ENCODE assay signal across 9 mouse cellular contexts in the genomic region with DNA sequence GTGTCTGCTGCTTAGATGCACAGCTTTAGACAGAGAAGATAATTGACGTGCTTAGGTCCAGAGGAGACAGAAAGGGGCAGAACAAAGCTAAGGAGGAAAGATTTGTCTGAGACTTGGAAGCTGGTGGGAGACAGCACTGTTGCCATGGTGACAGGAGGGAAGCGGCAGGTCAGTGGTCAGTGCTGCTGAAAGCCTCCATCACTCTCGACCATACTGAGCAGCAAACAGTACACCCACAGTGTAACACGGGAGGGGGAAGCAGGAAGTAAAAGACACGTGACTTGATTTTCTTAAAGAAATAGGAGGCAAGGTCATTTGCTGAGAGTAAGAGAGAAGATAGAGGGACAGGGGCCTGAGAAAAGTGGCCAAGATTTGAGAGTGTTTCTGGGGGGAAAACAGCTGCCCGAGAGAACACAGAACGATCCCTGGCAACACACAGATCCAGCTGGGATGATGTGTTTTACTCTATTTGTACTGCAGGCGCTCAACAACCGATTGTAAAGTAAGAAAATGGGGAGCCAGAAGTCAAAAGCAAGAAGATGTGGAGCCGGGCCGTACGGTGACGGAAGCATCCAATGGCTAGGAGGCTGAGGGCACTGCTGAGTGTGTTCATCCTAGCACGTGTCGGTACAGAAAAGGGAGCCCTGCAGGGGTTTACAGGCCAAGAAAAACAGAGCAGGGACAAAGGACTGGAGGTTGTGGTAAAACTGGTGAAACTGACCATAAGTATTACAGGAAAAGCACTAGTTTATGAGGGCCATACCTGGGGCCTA.
DNase-seq lines count a peak whose midpoint lies in the region; ATAC-seq and TF ChIP-seq lines count a peak whose summit lies in the region.
"Had no signal": no experiment of that assay in that cellular context is flagged by ENCODE, and none has a peak within 500 bp of the region (broad histone marks: within the 10 kb centered on the region; RNA-seq: fewer than 3 reads in every experiment).

No protein-coding gene starts in this region.

- H3K27ac ChIP-seq in gastrocnemius, adult 2 months: peak overlapping the region; percentile 44
- peak overlapping the region; percentile 63 for H3K27ac ChIP-seq in embryonic facial prominence, embryonic 10.5 days (replicated peaks)
- H3K27ac ChIP-seq in midbrain, embryonic 16.5 days (ENCODE audit: low read length): peak overlapping the region; percentile 54
- H3K27ac ChIP-seq: macrophage had no signal

- no peak for TF ChIP-seq CTCF in gastrocnemius, adult 2 months (IDR thresholded peaks at IDR 0.05)

- H3K4me3 ChIP-seq in gastrocnemius, adult 2 months: peak overlapping the region; percentile 61
- H3K4me3 ChIP-seq in embryonic facial prominence, embryonic 10.5 days: peak overlapping the region; percentile 9; the same call in 1 of the 2 replicates
- peak overlapping the region; percentile 6; the same call in 1 of the 2 replicates for H3K4me3 ChIP-seq in midbrain, embryonic 16.5 days (ENCODE audit: low read depth, low read length)

- peak; percentile 30 for DNase-seq in gastrocnemius, adult 2 months
- DNase-seq in gastrocnemius, postnatal 25 days: no peak
- DNase-seq in embryonic facial prominence, embryonic 10.5 days (ENCODE audit: low spot score): peak; percentile 61
- no peak for DNase-seq in frontal cortex, postnatal 25 days (ENCODE audit: low spot score in 2 of 2)
- DNase-seq in liver: no peak
- no peak for DNase-seq in MN1 (ENCODE audit: low spot score)

- 0 out of 2 replicates have a peak overlapping the region, but pooled peaks have one; percentile 12 for H3K9ac ChIP-seq in midbrain, embryonic 16.5 days (ENCODE audit: low read depth, low read length)

- 63% methylated on average over 15 of the region's 15 CpGs for WGBS in embryonic facial prominence, embryonic 10.5 days
- 19% methylated on average over 15 of the region's 15 CpGs for WGBS in midbrain, embryonic 16.5 days

- H3K36me3 ChIP-seq in embryonic facial prominence, embryonic 10.5 days (replicated peaks): no peaks in the 10 kb centered on the region
- no peaks in the 10 kb centered on the region for H3K36me3 ChIP-seq in midbrain, embryonic 16.5 days (ENCODE audit: control insufficient read depth, insufficient read depth, low read length)

- no peaks in the 10 kb centered on the region for H3K9me3 ChIP-seq in embryonic facial prominence, embryonic 10.5 days
- H3K9me3 ChIP-seq in midbrain, embryonic 16.5 days (replicated peaks; ENCODE audit: control insufficient read depth, low read length, poor library complexity, severe bottlenecking): no peaks in the 10 kb centered on the region

- H3K27me3 ChIP-seq in embryonic facial prominence, embryonic 10.5 days (replicated peaks; ENCODE audit: low read depth, poor library complexity, severe bottlenecking): no peaks in the 10 kb centered on the region
- no peaks in the 10 kb centered on the region for H3K27me3 ChIP-seq in midbrain, embryonic 16.5 days (ENCODE audit: control insufficient read depth, insufficient read depth, low read depth, low read length)

- H3K4me2 ChIP-seq in midbrain, embryonic 16.5 days (ENCODE audit: low read length): peak overlapping the region; percentile 49

- intact Hi-C loops in gastrocnemius, adult 2 months (cut with DNase I): no loop called here

- ATAC-seq in inflammation-experienced regulatory T-cells, adult 6 months: peak; percentile 58
- peak; percentile 96 for ATAC-seq in midbrain, embryonic 16.5 days

- H3K4me1 ChIP-seq in embryonic facial prominence, embryonic 10.5 days: peaks cover 23% of the 10 kb centered on the region
- peaks cover 20% of the 10 kb centered on the region for H3K4me1 ChIP-seq in midbrain, embryonic 16.5 days (ENCODE audit: control insufficient read depth, insufficient read depth, low read length)

Comparison
In these comparisons a context has a peak if more than half of its experiments do, and no peak if none do; other contexts are left out.
1. DNase-seq: peak in gastrocnemius, adult 2 months (single experiment) and embryonic facial prominence, embryonic 10.5 days (single experiment); none in gastrocnemius, postnatal 25 days (single experiment), frontal cortex, postnatal 25 days (0 of 2), liver (single experiment) and MN1 (single experiment).
2. H3K4me3 ChIP-seq: peak in every context shown above with its lines; median percentile 61 in gastrocnemius, adult 2 months; 9 in embryonic facial prominence, embryonic 10.5 days; 6 in midbrain, embryonic 16.5 days.
3. Peak in every context shown above with its lines, with median percentiles within 50 percentile points of each other: H3K27ac ChIP-seq.